Mouse (Mus musculus): ENCODE measurements around the gene Tti1.
A peak's percentile ranks its signal among the peaks of the same experiment; 100 is the strongest.

Gene Tti1

GRCm38 (mm10) chr2:158039662-158040061 is 11.4 kb upstream of the Tti1 start:
- no peak for DNase-seq (ENCODE audit: low read depth, low spot score)

GRCm38 (mm10) chr2:158037571-158037970 is 9.3 kb upstream of the Tti1 start:
- no peak for DNase-seq (ENCODE audit: low read depth, low spot score)

DNA sequence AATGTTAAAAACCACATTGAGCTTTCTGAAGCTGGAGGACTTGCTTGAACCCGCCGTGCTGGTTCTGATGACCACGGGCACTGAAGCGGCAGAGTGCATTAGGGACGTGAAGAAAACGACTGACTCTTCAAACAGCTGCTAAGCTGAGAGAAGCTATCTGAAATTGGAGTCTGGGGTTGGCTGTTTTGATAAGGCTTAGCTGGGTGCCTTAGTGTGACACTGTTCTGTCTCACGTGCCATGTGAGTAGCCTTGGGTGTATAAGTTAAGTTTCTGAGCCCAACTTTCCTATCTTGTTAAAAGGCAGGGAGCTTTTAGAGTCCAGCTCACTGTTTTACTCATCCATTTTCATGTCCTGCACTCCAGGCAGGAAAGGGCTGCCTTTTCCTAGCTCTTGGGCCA is 8.7 kb upstream of the Tti1 start:
- DNase-seq (ENCODE audit: low read depth, low spot score), result no peak

GRCm38 (mm10) chr2:158036408-158036807 is 8.2 kb upstream of the Tti1 start:
- no peak for DNase-seq (ENCODE audit: low read depth, low spot score)

GRCm38 (mm10) chr2:158035813-158036212 is 7.6 kb upstream of the Tti1 start:
- no peak for DNase-seq (ENCODE audit: low read depth, low spot score)

DNA sequence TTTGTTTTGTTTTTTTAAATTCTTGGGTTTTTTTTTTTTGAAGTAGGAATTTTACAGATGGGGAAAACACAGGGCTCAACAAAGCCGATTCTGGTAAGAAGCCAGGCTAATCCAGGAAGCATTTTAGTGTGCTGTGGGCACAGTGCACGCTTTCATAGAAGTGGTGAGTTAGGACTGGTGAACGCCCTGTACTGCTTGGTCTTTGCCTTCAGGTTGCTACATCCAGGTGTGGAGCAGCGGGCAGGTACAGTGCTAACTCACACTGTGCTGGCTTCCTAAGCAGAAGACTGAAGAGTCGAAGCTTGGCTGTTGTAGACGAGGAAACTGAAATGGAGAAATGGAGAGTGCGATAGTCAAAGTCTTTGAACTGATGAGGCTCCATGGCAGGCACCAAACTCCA is 1.8 kb upstream of the Tti1 start:
- DNase-seq (ENCODE audit: low read depth, low spot score), result no peak

DNA sequence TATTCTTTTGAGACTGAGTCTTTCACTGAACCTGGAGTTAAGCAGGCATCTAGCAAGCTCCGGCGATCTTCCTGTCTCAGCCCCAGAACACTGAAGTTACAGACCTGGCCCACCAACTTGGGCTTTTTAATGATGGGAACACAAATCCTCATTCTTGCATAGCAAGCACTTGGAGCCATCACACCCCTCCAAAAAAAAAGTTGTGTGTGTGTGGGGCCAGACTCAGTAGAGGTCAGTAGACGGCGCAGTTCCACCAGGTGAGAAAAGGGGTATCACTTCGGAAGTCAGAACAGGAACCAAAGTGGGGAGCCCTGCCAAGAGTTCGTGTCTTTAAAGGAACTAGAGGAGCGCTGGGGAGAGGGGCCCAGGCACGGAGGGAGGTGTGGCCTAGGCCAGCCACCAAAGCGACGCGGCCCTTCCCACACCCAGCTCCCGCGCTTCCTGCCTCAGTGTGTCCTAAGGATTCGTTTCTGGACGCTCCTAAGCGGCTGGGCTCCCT is 329 bp downstream of the Tti1 start:
- peak; percentile 94 for DNase-seq (ENCODE audit: low read depth, low spot score)

DNA sequence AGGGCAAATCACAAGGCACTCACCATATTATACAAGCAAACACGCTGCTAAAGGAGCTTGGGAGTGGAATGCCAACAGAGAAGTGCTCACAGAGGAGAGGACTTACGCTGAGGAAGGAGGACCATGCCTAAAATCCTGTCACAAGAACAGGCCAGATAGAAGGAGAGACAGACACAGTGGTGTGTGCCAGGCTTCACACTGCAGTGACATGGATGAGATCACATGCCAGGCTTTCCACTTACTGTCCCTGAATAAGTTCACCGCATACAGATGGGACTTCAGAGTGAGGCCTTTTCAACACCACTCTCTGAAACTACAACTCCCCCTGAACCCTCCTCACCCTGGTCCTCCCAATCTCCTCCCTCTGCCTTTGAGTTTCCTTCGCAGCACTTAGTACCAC is 10.9 kb downstream of the Tti1 start:
- DNase-seq (ENCODE audit: low read depth, low spot score), result no peak

- no peak for DNase-seq (ENCODE audit: low read depth, low spot score)
These were observed 15.6 kb downstream of the Tti1 start for GRCm38 (mm10) chr2:158012608-158013007.

GRCm38 (mm10) chr2:158009373-158009772 is 18.9 kb downstream of the Tti1 start:
- DNase-seq (ENCODE audit: low read depth, low spot score), result no peak

GRCm38 (mm10) chr2:158005641-158006040 is 22.6 kb downstream of the Tti1 start:
- DNase-seq (ENCODE audit: low read depth, low spot score), result no peak

GRCm38 (mm10) chr2:158004620-158005019 is 23.6 kb downstream of the Tti1 start:
- DNase-seq (ENCODE audit: low read depth, low spot score), result no peak

GRCm38 (mm10) chr2:157998817-157999216 is 29.4 kb downstream of the Tti1 start:
- DNase-seq (ENCODE audit: low read depth, low spot score), result no peak

DNA sequence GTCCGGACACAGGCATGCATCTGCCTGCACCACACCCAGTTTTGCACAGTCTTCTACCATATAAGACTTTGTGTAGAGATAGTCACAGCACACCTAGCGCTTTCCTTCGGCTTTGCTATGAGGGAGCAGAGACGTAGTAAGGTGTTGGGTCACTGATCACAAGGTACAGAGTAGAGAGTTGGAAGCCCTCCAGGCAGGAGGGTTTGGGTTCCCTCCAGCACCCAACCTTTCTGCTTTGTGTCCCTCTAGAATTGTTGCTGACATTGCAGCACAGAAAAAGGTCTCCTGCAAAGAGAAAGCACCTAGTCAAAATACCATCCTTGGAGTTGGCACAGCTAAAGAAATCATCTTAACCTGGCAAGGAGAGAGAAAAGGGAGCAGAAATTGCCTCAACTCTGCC is 35.7 kb downstream of the Tti1 start:
- no peak for DNase-seq (ENCODE audit: low read depth, low spot score)

- DNase-seq (ENCODE audit: low read depth, low spot score), result no peak
These were observed 37.2 kb downstream of the Tti1 start for GRCm38 (mm10) chr2:157991026-157991425.

- DNase-seq (ENCODE audit: low read depth, low spot score), result peak; percentile 41
These were observed 38.3 kb downstream of the Tti1 start for GRCm38 (mm10) chr2:157989946-157990345.

- no peak for DNase-seq (ENCODE audit: low read depth, low spot score)
These were observed 39.6 kb downstream of the Tti1 start for GRCm38 (mm10) chr2:157988416-157989190.

GRCm38 (mm10) chr2:157986235-157986634 is 42.0 kb downstream of the Tti1 start:
- no peak for DNase-seq (ENCODE audit: low read depth, low spot score)

GRCm38 (mm10) chr2:157985611-157986010 is 42.6 kb downstream of the Tti1 start:
- no peak for DNase-seq (ENCODE audit: low read depth, low spot score)

- no peak for DNase-seq (ENCODE audit: low read depth, low spot score)
These were observed 45.0 kb downstream of the Tti1 start for GRCm38 (mm10) chr2:157983276-157983675.

- DNase-seq (ENCODE audit: low read depth, low spot score), result no peak
These were observed 45.5 kb downstream of the Tti1 start for GRCm38 (mm10) chr2:157982727-157983126.

- DNase-seq (ENCODE audit: low read depth, low spot score), result no peak
These were observed 49.0 kb downstream of the Tti1 start for GRCm38 (mm10) chr2:157979241-157979640.

- DNase-seq (ENCODE audit: low read depth, low spot score), result no peak
These were observed 52.6 kb downstream of the Tti1 start for GRCm38 (mm10) chr2:157975595-157975994.

Measured in A20 (cell line).